Mouse (Mus musculus): Measurements from ENCODE around the gene Stard5. TPM values are rescaled to one million over a fixed set of nuclear protein-coding genes. Genes with fewer than 3 reads are reported as not detected.
A peak's percentile ranks its signal among the peaks of the same experiment; 100 is the strongest.

Stard5 gene
- polyA plus RNA-seq, 1 experiment from 2014 or later = 14.2 TPM

- Histone ChIP-seq H3K36me3 (replicated peaks) (no peaks in the 10 kb centered on the region), H3K4me3 (no peak overlapping the region), H3K4me1 (no peaks in the 10 kb centered on the region), H3K27ac (no peak overlapping the region), H3K27me3 (ENCODE audit: poor library complexity, severe bottlenecking) (no peaks in the 10 kb centered on the region), H3K9me3 (no peaks in the 10 kb centered on the region)
- 88% methylated on average over 9 of the region's 9 CpGs for WGBS
- no peak for DNase-seq (ENCODE audit: extremely low spot score, low spot score)
Observed at GRCm38 (mm10) chr7:83659159-83660065, 27.7 kb downstream of the Stard5 start.

DNA sequence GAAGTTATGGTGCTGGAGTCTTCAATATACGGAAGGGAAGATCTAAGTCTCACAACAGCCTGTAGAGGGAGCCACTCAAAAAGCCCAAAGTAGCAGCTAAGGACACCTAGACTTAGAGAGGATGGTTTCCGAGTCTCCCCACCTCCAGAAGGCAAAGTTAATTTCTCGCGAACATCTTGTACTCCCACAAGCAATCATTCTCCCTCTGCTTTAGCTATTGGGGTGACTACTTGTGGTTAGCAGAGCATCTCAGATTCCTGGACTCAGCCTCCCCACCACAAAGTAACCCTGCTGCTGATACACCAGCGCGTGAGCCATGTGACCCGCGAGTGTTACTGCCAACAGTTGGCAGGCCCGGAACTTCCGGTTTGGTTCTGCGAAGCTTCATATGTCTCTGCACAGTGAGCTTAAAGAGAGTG is 28.5 kb downstream of the Stard5 start:
- no peak overlapping the region for H3K4me3 ChIP-seq
- 94% methylated on average over 11 of the region's 11 CpGs for WGBS
- no peak overlapping the region for H3K27ac ChIP-seq
- no peaks in the 10 kb centered on the region for H3K4me1 ChIP-seq
- no peaks in the 10 kb centered on the region for H3K36me3 ChIP-seq (replicated peaks)
- no peaks in the 10 kb centered on the region for H3K27me3 ChIP-seq (ENCODE audit: poor library complexity, severe bottlenecking)
- DNase-seq (ENCODE audit: extremely low spot score, low spot score) = no peak
- no peaks in the 10 kb centered on the region for H3K9me3 ChIP-seq

- WGBS = 93% methylated on average over 10 of the region's 10 CpGs
- H3K9me3 ChIP-seq = no peaks in the 10 kb centered on the region
- H3K27me3 ChIP-seq (ENCODE audit: poor library complexity, severe bottlenecking) = no peaks in the 10 kb centered on the region
- DNase-seq (ENCODE audit: extremely low spot score, low spot score) = no peak
- no peak overlapping the region for H3K4me3 ChIP-seq
- no peaks in the 10 kb centered on the region for H3K4me1 ChIP-seq
- no peaks in the 10 kb centered on the region for H3K36me3 ChIP-seq (replicated peaks)
- H3K27ac ChIP-seq = no peak overlapping the region
Observed at GRCm38 (mm10) chr7:83661031-83661430, 29.3 kb downstream of the Stard5 start.

DNA sequence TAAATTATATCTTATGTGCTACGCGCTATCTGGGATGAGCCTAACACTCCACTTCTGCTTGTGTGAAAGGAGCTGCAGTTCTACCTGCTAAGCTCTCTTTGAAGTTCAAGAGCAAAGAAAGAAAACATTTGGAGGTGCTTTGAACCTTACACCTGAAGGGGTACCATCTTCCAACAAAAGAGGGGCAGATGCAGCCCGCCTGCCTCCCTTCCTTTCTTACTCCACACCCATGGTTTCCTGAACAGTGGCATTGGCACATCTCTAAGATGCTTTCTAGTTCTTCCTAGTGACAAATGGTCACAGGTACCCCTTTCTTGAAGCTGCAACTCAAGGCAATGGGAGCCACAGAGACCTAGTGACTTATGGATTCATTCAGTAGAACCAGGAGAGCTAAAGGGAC is 30.0 kb downstream of the Stard5 start:
- H3K27me3 ChIP-seq (ENCODE audit: poor library complexity, severe bottlenecking) = no peaks in the 10 kb centered on the region
- H3K9me3 ChIP-seq = no peaks in the 10 kb centered on the region
- no peak for DNase-seq (ENCODE audit: extremely low spot score, low spot score)
- H3K36me3 ChIP-seq (replicated peaks) = no peaks in the 10 kb centered on the region
- WGBS = 91% methylated on average over 3 of the region's 3 CpGs
- H3K4me3 ChIP-seq = no peak overlapping the region
- H3K27ac ChIP-seq = no peak overlapping the region
- no peaks in the 10 kb centered on the region for H3K4me1 ChIP-seq

DNA sequence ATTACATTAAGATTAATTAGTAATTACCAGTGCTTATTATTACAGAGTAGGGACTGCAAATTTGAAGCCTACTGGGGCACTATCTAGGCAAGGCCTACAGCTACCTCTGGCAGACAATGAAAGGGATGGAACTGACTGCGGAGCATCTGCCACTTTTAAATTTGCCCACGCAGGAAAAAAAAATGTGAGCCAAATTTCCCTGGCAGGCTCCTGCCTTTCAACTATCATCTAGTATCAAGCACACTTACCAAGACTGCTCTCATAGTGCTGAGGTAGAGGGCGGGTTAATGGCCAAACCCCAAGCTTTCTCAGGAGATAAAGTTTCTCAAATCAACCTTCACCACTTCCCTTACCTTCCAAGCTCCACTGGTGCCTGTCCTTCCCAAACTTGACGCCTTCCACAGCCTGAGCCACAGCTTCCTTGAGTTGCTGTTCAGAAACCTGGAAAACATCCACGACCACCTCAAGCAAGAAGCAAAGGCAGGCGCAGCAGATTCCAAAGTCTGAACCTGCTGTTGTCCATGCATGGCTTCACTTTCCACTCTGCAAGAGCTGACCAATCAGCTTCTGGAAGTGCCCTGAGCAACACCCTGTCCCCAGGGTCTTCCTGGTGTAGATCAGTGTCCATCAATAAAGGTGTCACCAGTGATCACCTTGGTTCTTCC is 31.1 kb downstream of the Stard5 start:
- Histone ChIP-seq H3K4me1 (no peaks in the 10 kb centered on the region), H3K4me3 (no peak overlapping the region), H3K36me3 (replicated peaks) (no peaks in the 10 kb centered on the region), H3K27me3 (ENCODE audit: poor library complexity, severe bottlenecking) (no peaks in the 10 kb centered on the region), H3K9me3 (no peaks in the 10 kb centered on the region), H3K27ac (no peak overlapping the region)
- WGBS = 88% methylated on average over 6 of the region's 6 CpGs
- DNase-seq (ENCODE audit: extremely low spot score, low spot score) = no peak

DNA sequence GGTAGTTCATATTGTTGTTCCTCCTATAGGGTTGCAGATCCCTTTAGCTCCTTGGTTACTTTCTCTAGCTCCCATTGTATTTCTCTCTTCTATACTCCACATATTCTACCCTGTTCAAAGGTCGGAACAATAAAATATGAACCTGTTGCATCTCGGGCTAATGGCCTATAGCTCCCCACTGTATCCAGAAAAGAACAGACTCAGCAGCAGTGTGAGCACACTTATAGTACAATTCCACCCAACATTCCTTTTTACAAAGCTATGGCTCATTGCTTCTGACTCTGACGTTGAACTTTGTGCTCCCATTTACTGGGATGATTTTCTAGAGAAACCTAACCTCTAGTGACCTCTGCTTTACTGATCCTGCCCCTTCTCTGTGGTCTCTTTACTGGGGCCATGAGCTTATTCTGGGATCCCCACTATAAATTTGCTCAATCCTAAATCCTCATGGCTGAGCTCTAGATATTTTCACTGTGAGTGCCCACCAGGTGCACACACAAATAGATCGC is 34.4 kb downstream of the Stard5 start:
- Histone ChIP-seq H3K4me1 (no peaks in the 10 kb centered on the region), H3K27ac (no peak overlapping the region), H3K27me3 (ENCODE audit: poor library complexity, severe bottlenecking) (no peaks in the 10 kb centered on the region), H3K9me3 (no peaks in the 10 kb centered on the region), H3K4me3 (no peak overlapping the region), H3K36me3 (replicated peaks) (no peaks in the 10 kb centered on the region)
- no peak for DNase-seq (ENCODE audit: extremely low spot score, low spot score)
- 95% methylated on average over 4 of the region's 4 CpGs for WGBS

DNA sequence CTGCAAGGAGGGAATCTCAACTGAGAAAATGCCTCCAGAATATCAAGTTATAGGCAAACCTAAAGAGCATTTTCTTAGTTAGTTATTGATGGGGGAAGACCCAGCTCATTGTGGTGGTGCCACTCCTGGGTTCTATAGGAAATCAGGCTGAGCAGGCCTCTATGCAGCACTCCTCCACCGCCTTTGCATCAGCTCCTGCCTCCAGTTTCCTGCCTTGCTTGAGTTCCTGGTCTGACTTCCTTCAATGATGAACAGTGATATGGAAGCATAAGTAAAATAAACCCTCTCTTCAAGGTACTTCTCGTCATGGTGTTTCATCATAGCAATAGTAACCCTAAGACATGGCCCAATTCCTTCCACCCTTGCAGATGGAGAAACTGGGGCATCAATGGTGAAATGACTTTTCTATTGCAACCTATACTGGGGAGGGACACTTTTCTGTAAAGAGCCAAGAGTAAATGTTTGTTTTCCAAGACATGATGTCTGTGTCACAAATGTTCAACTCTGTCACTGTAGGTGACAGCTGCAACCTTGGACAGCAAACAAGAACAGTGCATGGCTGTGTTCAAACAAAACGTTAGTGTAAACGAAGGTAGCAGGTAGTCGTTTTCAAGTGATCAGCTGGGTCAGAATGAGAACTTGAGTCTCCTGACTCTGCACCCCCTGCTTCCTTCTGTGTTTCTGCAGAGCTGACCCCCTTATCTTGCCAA is 36.3 kb downstream of the Stard5 start:
- Histone ChIP-seq H3K27me3 (ENCODE audit: poor library complexity, severe bottlenecking) (no peaks in the 10 kb centered on the region), H3K36me3 (replicated peaks) (no peaks in the 10 kb centered on the region), H3K9me3 (no peaks in the 10 kb centered on the region), H3K4me3 (no peak overlapping the region), H3K4me1 (no peaks in the 10 kb centered on the region), H3K27ac (no peak overlapping the region)
- 87% methylated on average over 5 of the region's 5 CpGs for WGBS
- no peak for DNase-seq (ENCODE audit: extremely low spot score, low spot score)

GRCm38 (mm10) chr7:83668724-83669123 is 37.0 kb downstream of the Stard5 start:
- peak; percentile 24 for DNase-seq (ENCODE audit: extremely low spot score, low spot score)
- H3K27me3 ChIP-seq (ENCODE audit: poor library complexity, severe bottlenecking) = no peaks in the 10 kb centered on the region
- H3K4me3 ChIP-seq = no peak overlapping the region
- H3K4me1 ChIP-seq = no peaks in the 10 kb centered on the region
- H3K9me3 ChIP-seq = no peaks in the 10 kb centered on the region
- WGBS = 5% methylated on average over 1 of the region's 1 CpGs
- no peak overlapping the region for H3K27ac ChIP-seq
- no peaks in the 10 kb centered on the region for H3K36me3 ChIP-seq (replicated peaks)

- no peaks in the 10 kb centered on the region for H3K36me3 ChIP-seq (replicated peaks)
- 89% methylated on average over 6 of the region's 6 CpGs for WGBS
- no peak for DNase-seq (ENCODE audit: extremely low spot score, low spot score)
Observed at GRCm38 (mm10) chr7:83671573-83671972, 39.8 kb downstream of the Stard5 start.

GRCm38 (mm10) chr7:83675545-83676254 is 43.9 kb downstream of the Stard5 start:
- H3K36me3 ChIP-seq (replicated peaks) = no peaks in the 10 kb centered on the region
- H3K4me1 ChIP-seq = no peaks in the 10 kb centered on the region
- no peak overlapping the region for H3K27ac ChIP-seq
- H3K9me3 ChIP-seq = no peaks in the 10 kb centered on the region
- H3K4me3 ChIP-seq = no peak overlapping the region
- peak; percentile 21 for DNase-seq (ENCODE audit: extremely low spot score, low spot score)
- no peaks in the 10 kb centered on the region for H3K27me3 ChIP-seq (ENCODE audit: poor library complexity, severe bottlenecking)
- WGBS = 37% methylated on average over 5 of the region's 5 CpGs

More at GRCm38 (mm10) chr7:83671573-83671972, 39.8 kb downstream of the Stard5 start:
- Histone ChIP-seq H3K4me1 (no peaks in the 10 kb centered on the region), H3K9me3 (no peaks in the 10 kb centered on the region), H3K27me3 (ENCODE audit: poor library complexity, severe bottlenecking) (no peaks in the 10 kb centered on the region), H3K4me3 (no peak overlapping the region), H3K27ac (no peak overlapping the region)

DNA sequence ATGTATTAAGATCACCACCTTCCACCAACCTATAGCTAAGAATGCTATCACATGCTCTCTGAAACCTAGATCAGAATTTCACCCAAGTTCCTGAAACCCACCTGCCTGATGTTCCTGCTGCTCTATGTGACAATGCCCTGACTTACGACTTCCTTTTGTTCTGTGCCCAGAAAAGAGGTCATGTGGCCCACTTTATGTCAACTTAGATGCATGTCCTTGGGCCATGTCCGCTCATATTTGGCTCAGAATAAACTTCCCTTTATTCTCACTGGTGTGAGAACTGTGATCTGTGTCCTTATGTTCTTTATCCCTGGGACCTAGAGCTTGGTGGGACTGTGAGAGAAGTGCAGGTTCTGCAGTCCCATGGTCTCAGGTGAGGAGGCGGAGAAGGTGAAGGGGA is 45.5 kb downstream of the Stard5 start:
- no peaks in the 10 kb centered on the region for H3K36me3 ChIP-seq (replicated peaks)
- WGBS = 84% methylated on average over 3 of the region's 3 CpGs
- H3K4me1 ChIP-seq = no peaks in the 10 kb centered on the region
- no peak for DNase-seq (ENCODE audit: extremely low spot score, low spot score)
- H3K4me3 ChIP-seq = no peak overlapping the region
- H3K9me3 ChIP-seq = no peaks in the 10 kb centered on the region
- H3K27ac ChIP-seq = no peak overlapping the region
- no peaks in the 10 kb centered on the region for H3K27me3 ChIP-seq (ENCODE audit: poor library complexity, severe bottlenecking)

GRCm38 (mm10) chr7:83678506-83678905 is 46.7 kb downstream of the Stard5 start:
- Histone ChIP-seq H3K9me3 (no peaks in the 10 kb centered on the region), H3K4me3 (no peak overlapping the region), H3K27ac (no peak overlapping the region), H3K36me3 (replicated peaks) (no peaks in the 10 kb centered on the region), H3K27me3 (ENCODE audit: poor library complexity, severe bottlenecking) (no peaks in the 10 kb centered on the region), H3K4me1 (peaks cover 4% of the 10 kb centered on the region)
- 89% methylated on average over 4 of the region's 4 CpGs for WGBS
- no peak for DNase-seq (ENCODE audit: extremely low spot score, low spot score)
